Mouse (Mus musculus) urinary bladder, postnatal 36 days (tissue): ENCODE results near the gene P2rx1.
A peak's percentile ranks its signal among the peaks of the same experiment; 100 is the strongest.

Experiments
- DNase-seq, 2 experiments: peaks; one replicate each; pipeline ENCODE4 v3.0.0; 2022; ENCODE audit warnings: low spot score in 2 of 2, mixed read lengths in 1 of 2

Gene P2rx1

GRCm38 (mm10) chr11:72987807-72988206, 11.1 kb upstream of the P2rx1 start:
- no peak for DNase-seq

GRCm38 (mm10) chr11:72989044-72989443, 9.9 kb upstream of the P2rx1 start:
- no peak for DNase-seq

GRCm38 (mm10) chr11:72990688-72991087, 8.2 kb upstream of the P2rx1 start:
- no peak for DNase-seq

- no peak for DNase-seq
Observed at GRCm38 (mm10) chr11:72991961-72992360, 6.9 kb upstream of the P2rx1 start.

GRCm38 (mm10) chr11:72996346-72996745, 2.6 kb upstream of the P2rx1 start:
- no peak for DNase-seq

GRCm38 (mm10) chr11:72996781-72997180, 2.1 kb upstream of the P2rx1 start:
- no peak for DNase-seq

- no peak for DNase-seq
Observed at GRCm38 (mm10) chr11:72997529-72998326, 1.2 kb upstream of the P2rx1 start.

GRCm38 (mm10) chr11:73001029-73001428, 2.1 kb downstream of the P2rx1 start:
- DNase-seq, result peak; percentile 59 to 71

GRCm38 (mm10) chr11:73006377-73006776, 7.5 kb downstream of the P2rx1 start:
- peak in 1 of 2 experiments; percentile 57 for DNase-seq

GRCm38 (mm10) chr11:73007113-73007512, 8.2 kb downstream of the P2rx1 start:
- no peak for DNase-seq

- DNase-seq, result peak in 1 of 2 experiments; percentile 64
Observed at GRCm38 (mm10) chr11:73007698-73008481, 9.0 kb downstream of the P2rx1 start.

- DNase-seq, result no peak
Observed at GRCm38 (mm10) chr11:73008826-73009225, 9.9 kb downstream of the P2rx1 start.

- DNase-seq, result no peak
Observed at GRCm38 (mm10) chr11:73009531-73010274, 10.8 kb downstream of the P2rx1 start.

- peak in 1 of 2 experiments; percentile 36 for DNase-seq
Observed at GRCm38 (mm10) chr11:73013981-73014380, 15.1 kb downstream of the P2rx1 start.

- peak in 1 of 2 experiments; percentile 36 for DNase-seq
Observed at GRCm38 (mm10) chr11:73014831-73015344, 16.0 kb downstream of the P2rx1 start.

- DNase-seq, result peak in 1 of 2 experiments; percentile 44
Observed at GRCm38 (mm10) chr11:73015391-73016102, 16.6 kb downstream of the P2rx1 start.

- no peak for DNase-seq
Observed at GRCm38 (mm10) chr11:73016103-73016420, 17.2 kb downstream of the P2rx1 start.

GRCm38 (mm10) chr11:73018471-73019146, 19.7 kb downstream of the P2rx1 start, which contains the start of gene Camkk1:
TSS of gene Camkk1 (plus strand) at chr11:73019008.
- DNase-seq, result peak; percentile 83 to 91

GRCm38 (mm10) chr11:73019147-73019795, 20.4 kb downstream of the P2rx1 start:
- no peak for DNase-seq
